Mouse (Mus musculus) liver, embryonic 15.5 days (tissue): ENCODE results near the gene Mast4. TPM values are rescaled to one million over a fixed set of nuclear protein-coding genes. Genes with fewer than 3 reads are reported as not detected.

Experiments
- ATAC-seq: fragments of 200-750 bp; cut with Nextera tagmentation; 2 replicates; pipeline ENCODE4 v1.8.0; 2017; ENCODE audit warnings: moderate number of reproducible peaks, mild to moderate bottlenecking, moderate library complexity; ENCODE audit not compliant: insufficient read depth
- H3K27ac ChIP-seq: fragments of 300-500 bp; sonication (generic); replicated peaks from 2 replicates; pipeline ENCODE4 v1.5.1; 2015; ENCODE audit warnings: mild to moderate bottlenecking, inconsistent platforms
- H3K27me3 ChIP-seq: fragments of 300-500 bp; sonication (generic); 2 replicates; pipeline ENCODE4 v1.6.1; 2015; ENCODE audit warnings: mild to moderate bottlenecking, inconsistent platforms
- H3K36me3 ChIP-seq: fragments of 300-500 bp; sonication (generic); replicated peaks from 2 replicates; pipeline ENCODE4 v1.6.1; 2015; ENCODE audit warnings: moderate library complexity, mild to moderate bottlenecking, inconsistent platforms
- H3K4me1 ChIP-seq: fragments of 300-500 bp; sonication (generic); replicated peaks from 2 replicates; pipeline ENCODE4 v1.6.1; 2015; ENCODE audit warnings: inconsistent platforms
- H3K4me2 ChIP-seq: fragments of 300-500 bp; sonication (generic); 2 replicates; pipeline ENCODE4 v1.6.1; 2015; ENCODE audit warnings: moderate library complexity, mild to moderate bottlenecking, inconsistent platforms
- H3K4me3 ChIP-seq: fragments of 300-500 bp; sonication (generic); replicated peaks from 2 replicates; pipeline ENCODE4 v1.5.1; 2015; ENCODE audit warnings: mild to moderate bottlenecking, inconsistent platforms
- H3K9ac ChIP-seq: fragments of 300-500 bp; sonication (generic); 2 replicates; pipeline ENCODE4 v1.6.1; 2015; ENCODE audit warnings: moderate library complexity, mild to moderate bottlenecking, inconsistent platforms
- H3K9me3 ChIP-seq: fragments of 300-500 bp; sonication (generic); replicated peaks from 2 replicates; pipeline ENCODE4 v1.6.1; 2016; ENCODE audit warnings: inconsistent platforms
- WGBS: fragments of 180-500 bp; shearing (Covaris S2); methylation state at CpG from one replicate; pipeline ENCODE4 v1.1.7; 2015; ENCODE audit warnings: mixed read lengths; ENCODE audit not compliant: insufficient replicate concordance; 5-methylcytosine and 5-hydroxymethylcytosine counted together
- polyA plus RNA-seq: library from polyadenylated mRNA; unstranded; fragments of >200 nt; fragmentation: Nextera tagmentation; extraction: Ambion mirVana; gene quantifications from 2 replicates; pipeline ENCODE4 v1.2.1, GENCODE M21; 2015

The Mast4 gene
- polyA plus RNA-seq, 1 experiment from 2014 or later, result 2.1 TPM

DNA sequence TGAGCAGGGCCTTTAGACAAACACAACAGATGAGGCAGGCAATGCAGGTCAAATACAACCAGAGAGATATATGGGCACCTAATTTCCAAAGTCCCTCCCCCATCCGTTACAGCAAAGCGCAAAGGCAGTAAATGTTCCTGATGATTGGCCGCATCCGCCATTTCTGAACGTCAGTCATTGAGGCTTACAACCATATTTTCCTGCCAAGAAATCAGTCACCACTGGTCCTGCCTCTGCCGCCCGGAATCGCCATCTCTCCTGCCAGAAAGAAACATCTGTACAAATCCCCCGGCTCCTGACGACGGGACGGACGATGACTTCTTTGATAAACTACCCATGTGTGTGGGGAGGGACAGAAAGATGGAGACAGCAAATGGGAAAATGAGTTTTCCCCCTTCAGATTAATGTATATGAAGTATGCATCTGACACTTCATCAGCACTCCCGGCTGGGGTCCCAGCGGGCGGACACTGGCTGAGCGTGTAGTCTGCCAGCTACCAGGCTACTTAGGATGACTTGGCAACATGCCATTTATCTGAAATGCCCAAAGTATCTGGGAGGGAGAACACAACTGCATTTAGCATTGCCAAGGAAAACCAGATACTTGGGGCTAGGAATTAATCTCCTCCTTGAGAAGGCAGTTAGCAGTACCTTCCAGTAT, 198.9 kb downstream of the Mast4 start:
- no peak for ATAC-seq
- no peak overlapping the region for H3K27ac ChIP-seq
- H3K27me3 ChIP-seq, result no peaks in the 10 kb centered on the region
- H3K4me1 ChIP-seq, result no peaks in the 10 kb centered on the region
- no peaks in the 10 kb centered on the region for H3K9me3 ChIP-seq
- H3K4me3 ChIP-seq, result no peak overlapping the region
- H3K36me3 ChIP-seq, result no peaks in the 10 kb centered on the region
- 85% methylated on average over 17 of the region's 17 CpGs for WGBS
- no peak overlapping the region for H3K4me2 ChIP-seq
- no peak overlapping the region for H3K9ac ChIP-seq

DNA sequence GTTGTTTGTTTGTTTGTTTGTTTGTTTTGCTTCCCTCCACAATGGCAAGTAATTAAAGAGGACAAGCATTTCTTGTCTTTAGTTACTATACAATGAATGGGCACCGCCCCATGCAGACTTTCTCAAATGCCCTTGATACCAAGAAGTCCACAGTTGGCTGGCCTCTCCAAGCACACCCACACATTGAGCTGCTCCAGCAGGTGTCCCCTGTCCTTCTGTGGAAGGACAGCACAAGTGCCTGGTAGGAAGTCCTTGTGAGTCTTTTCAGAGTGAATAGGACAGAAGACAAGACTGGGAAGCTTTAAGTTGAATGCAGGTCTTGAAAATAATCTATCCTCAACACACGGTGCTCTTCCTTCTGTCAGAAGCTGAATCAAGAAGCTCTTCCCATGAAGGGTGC, 202.5 kb downstream of the Mast4 start:
- Histone ChIP-seq H3K27ac (no peak overlapping the region), H3K27me3 (no peaks in the 10 kb centered on the region), H3K4me3 (no peak overlapping the region), H3K36me3 (no peaks in the 10 kb centered on the region), H3K4me1 (no peaks in the 10 kb centered on the region), H3K9ac (no peak overlapping the region), H3K9me3 (no peaks in the 10 kb centered on the region), H3K4me2 (no peak overlapping the region)
- 72% methylated on average over 2 of the region's 2 CpGs for WGBS
- no peak for ATAC-seq

DNA sequence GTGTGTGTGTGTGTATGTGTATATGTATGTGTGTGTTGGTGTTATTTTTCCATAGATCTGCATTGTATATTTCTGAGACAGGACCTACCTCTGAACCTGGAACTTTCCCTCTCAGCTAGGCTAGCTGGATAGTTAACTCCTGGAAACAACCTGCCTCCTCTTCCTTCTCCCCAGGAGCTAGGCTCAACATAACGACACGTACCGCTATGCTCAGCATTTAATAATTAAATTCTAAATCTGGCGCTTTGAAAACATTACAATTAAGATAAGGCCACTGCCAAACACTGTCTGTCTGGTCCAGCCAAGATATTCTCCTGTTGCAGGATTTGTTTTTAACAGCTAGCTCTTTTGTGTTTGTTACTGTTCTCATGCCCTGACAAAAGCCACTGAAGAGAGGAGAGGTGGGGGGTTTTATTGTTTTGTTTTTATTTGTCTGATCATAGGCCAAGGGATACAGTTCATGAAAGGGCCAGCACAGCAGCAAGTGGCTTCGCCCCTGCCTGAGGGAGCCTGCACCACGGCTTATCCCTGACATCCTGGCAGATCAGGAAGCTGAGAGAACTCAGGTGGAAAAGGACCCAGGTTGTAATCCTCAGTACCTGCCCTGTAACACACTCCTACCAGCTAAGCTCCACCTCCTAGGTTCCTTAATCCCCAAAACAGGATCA, 205.0 kb downstream of the Mast4 start:
- no peak for ATAC-seq
- H3K9ac ChIP-seq, result no peak overlapping the region
- H3K27me3 ChIP-seq, result no peaks in the 10 kb centered on the region
- no peak overlapping the region for H3K4me2 ChIP-seq
- H3K36me3 ChIP-seq, result no peaks in the 10 kb centered on the region
- no peak overlapping the region for H3K4me3 ChIP-seq
- H3K9me3 ChIP-seq, result no peaks in the 10 kb centered on the region
- H3K27ac ChIP-seq, result no peak overlapping the region
- 66% methylated on average over 6 of the region's 6 CpGs for WGBS
- H3K4me1 ChIP-seq, result no peaks in the 10 kb centered on the region

DNA sequence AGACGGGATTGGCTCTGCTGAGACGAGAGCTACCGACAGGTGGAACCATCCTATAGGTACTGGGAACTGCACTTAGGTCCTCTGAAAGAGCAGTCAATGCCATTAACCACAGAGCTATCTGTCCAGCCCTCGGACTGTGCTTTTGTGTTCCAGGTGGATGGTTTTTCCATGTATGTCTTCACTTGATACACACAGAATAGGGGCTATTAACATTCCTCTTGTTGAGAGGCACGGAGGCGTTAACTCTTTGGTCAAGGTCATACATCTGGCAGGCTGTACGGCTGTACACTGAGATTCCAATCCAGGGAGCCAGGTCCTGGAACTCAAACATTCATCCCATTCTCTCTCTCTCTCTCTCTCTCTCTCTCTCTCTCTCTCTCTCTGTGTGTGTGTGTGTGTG, 205.6 kb downstream of the Mast4 start:
- no peaks in the 10 kb centered on the region for H3K36me3 ChIP-seq
- H3K4me1 ChIP-seq, result no peaks in the 10 kb centered on the region
- H3K4me3 ChIP-seq, result no peak overlapping the region
- H3K9ac ChIP-seq, result no peak overlapping the region
- no peak for ATAC-seq
- no peaks in the 10 kb centered on the region for H3K9me3 ChIP-seq
- no peaks in the 10 kb centered on the region for H3K27me3 ChIP-seq
- WGBS, result 66% methylated on average over 7 of the region's 7 CpGs
- no peak overlapping the region for H3K27ac ChIP-seq
- H3K4me2 ChIP-seq, result no peak overlapping the region

DNA sequence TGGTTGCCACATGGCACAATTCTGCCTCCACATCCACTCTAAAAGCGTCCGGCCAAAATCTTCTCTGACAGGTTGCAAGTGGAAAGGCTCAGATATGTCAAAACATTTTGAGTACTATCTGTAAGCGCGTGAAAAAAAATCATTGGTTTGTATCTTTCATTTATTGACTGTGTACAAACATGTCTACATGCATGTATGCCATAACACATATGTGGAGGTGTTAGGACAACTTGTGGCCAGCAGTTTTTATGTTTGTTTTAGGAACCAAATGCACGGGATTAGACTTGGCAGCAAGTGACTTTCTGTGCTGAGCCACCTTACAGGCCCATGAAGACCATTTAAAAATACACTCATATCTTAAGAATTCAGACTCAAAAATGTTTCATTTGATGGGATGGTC, 206.7 kb downstream of the Mast4 start:
- Histone ChIP-seq H3K36me3 (no peaks in the 10 kb centered on the region), H3K4me3 (no peak overlapping the region), H3K9me3 (no peaks in the 10 kb centered on the region), H3K4me1 (no peaks in the 10 kb centered on the region), H3K4me2 (no peak overlapping the region), H3K27me3 (no peaks in the 10 kb centered on the region), H3K27ac (no peak overlapping the region), H3K9ac (no peak overlapping the region)
- no peak for ATAC-seq
- 71% methylated on average over 5 of the region's 5 CpGs for WGBS

DNA sequence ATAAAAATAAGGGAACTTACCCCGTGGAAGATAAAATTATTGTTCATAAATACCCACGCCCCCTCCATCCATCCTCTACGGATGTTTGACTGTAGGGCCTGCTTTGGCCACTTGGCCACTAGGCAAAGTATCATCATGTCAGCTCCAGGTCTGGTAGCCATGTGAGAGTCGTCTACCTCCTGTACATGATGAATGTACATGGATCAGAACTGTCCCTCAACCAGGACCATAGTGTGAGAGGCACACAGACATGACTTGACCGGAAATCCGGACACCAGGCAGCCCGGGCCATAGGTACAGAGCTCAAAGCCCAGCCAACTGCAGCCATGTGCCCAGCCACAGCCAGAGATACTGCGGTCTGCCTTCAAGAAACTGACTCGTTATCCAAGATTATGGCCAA, 210.6 kb downstream of the Mast4 start:
- no peaks in the 10 kb centered on the region for H3K36me3 ChIP-seq
- H3K4me2 ChIP-seq, result no peak overlapping the region
- 68% methylated on average over 9 of the region's 9 CpGs for WGBS
- no peak overlapping the region for H3K4me3 ChIP-seq
- H3K9ac ChIP-seq, result no peak overlapping the region
- H3K27me3 ChIP-seq, result no peaks in the 10 kb centered on the region
- ATAC-seq, result no peak
- H3K27ac ChIP-seq, result no peak overlapping the region
- no peaks in the 10 kb centered on the region for H3K4me1 ChIP-seq
- no peaks in the 10 kb centered on the region for H3K9me3 ChIP-seq

DNA sequence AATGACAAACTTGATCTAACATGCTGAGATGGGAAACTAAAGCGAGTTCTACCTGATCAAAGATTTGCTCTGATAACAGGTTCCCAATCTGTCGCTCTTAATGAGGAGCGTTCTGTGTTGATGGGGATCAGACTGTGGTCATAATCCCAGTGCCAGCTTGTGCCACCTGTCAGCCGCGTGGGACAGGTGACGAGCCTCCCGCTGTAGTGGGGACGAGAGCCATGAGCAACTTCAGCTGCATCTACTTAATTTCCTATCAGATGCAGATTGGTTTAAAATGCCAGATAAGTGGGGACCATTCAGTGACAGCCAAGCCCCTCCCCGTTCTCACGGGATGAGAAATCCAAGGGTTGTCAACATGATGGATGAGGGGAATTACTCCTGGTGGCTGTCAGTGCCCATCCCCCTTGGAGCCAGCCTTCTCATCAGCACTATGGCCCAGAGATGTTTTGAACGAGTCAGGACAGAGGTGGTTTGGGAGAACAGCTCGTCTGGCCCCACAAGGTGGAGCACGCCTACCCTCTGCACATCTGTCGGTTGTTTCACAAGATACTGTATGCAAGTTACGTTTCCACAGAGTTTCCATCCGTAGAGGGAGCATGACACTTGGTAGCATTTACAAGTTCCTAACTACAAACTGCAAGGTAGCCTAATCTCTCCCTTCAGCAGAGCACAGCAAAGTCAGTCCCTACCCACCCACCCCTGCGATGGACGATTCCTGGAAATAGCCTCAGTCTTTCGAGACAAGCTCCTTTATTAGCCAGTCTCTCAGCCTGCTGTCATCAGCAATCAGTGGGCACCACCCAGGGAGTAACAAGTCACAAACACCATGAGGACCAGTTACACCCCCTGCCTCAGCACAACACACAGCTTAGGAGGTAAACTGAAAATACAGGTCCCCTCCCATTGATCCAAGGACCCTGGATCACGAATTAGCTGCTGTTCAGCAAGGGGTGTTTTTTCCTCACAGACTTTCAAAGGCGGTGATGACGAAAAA, 212.2 kb downstream of the Mast4 start:
- Histone ChIP-seq H3K36me3 (no peaks in the 10 kb centered on the region), H3K27ac (no peak overlapping the region), H3K9ac (no peak overlapping the region), H3K4me1 (no peaks in the 10 kb centered on the region), H3K4me3 (no peak overlapping the region), H3K9me3 (no peaks in the 10 kb centered on the region), H3K27me3 (no peaks in the 10 kb centered on the region), H3K4me2 (no peak overlapping the region)
- WGBS, result 51% methylated on average over 22 of the region's 22 CpGs
- ATAC-seq, result no peak

DNA sequence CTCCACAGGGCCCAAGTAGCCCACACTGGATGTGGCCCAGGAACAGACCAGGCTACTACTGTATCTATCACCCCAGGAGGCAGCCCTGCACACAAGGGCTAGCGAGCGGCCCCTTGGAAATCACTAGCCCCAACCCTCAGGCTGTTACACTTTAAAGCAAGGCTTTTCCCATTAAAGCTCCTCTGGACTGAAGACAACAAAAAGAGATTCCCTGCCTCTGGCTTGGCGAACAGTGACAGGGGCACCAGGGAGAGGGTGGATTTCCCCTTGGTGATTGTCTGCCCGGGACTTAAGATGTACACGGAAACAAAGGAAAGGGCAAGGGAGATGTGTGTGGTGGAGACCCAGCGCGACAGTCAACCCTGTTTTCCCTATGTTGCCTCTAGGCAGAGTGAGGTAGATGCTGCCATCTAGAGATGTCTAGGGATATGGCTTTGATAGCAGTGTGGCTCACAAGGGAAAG, 213.6 kb downstream of the Mast4 start:
- Histone ChIP-seq H3K27ac (no peak overlapping the region), H3K4me2 (no peak overlapping the region)
- no peak for ATAC-seq

DNA sequence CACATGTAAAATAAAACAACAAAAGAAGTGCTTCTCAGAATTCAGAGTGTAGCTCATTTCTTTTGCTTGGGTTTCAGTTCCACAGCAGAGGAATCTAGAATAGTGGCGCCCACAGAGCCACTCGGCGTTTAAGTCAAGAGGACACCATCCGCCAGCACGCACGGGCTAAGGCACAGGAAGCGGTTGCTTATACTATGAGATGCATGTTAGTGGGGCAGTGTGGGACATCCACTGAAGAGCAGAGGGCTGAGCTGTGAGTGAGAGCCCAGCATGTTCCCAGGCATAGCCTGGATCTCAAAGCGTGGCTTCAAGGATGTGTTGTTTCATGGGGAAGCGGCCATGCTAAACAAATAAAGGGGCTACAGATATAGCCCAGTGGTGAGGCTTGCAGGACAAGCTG, 214.6 kb downstream of the Mast4 start:
- 74% methylated on average over 9 of the region's 9 CpGs for WGBS
- Histone ChIP-seq H3K9ac (no peak overlapping the region), H3K27ac (no peak overlapping the region), H3K4me2 (no peak overlapping the region), H3K4me3 (no peak overlapping the region), H3K4me1 (no peaks in the 10 kb centered on the region), H3K36me3 (no peaks in the 10 kb centered on the region), H3K27me3 (no peaks in the 10 kb centered on the region), H3K9me3 (no peaks in the 10 kb centered on the region)
- no peak for ATAC-seq

More for the DNA sequence above, 213.6 kb downstream of the Mast4 start:
- Histone ChIP-seq H3K36me3 (no peaks in the 10 kb centered on the region), H3K4me1 (no peaks in the 10 kb centered on the region), H3K4me3 (no peak overlapping the region), H3K9ac (no peak overlapping the region), H3K9me3 (no peaks in the 10 kb centered on the region), H3K27me3 (no peaks in the 10 kb centered on the region)
- 33% methylated on average over 7 of the region's 7 CpGs for WGBS

DNA sequence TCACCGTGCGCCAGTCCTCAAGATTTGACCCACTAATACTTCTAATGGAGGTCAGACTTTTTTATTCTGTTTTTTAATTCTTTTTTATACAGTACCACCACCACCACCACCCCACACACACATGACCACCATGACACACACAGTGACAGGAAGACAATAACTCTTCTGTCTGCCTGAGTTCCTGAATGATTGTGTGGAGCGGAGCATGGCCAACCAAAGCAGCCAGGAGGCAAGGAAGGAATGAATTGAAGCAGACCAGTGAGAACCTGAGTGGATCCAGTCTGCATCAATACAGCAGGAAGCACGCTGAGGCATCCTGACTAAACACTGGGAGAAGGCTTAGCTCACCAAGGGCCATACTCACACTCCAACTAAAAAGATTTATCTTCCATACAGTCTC, 219.2 kb downstream of the Mast4 start:
- 69% methylated on average over 4 of the region's 4 CpGs for WGBS
- H3K9me3 ChIP-seq, result no peaks in the 10 kb centered on the region
- H3K4me1 ChIP-seq, result no peaks in the 10 kb centered on the region
- no peak for ATAC-seq
- no peaks in the 10 kb centered on the region for H3K36me3 ChIP-seq
- H3K27me3 ChIP-seq, result no peaks in the 10 kb centered on the region
- no peak overlapping the region for H3K9ac ChIP-seq
- no peak overlapping the region for H3K4me2 ChIP-seq
- H3K4me3 ChIP-seq, result no peak overlapping the region
- no peak overlapping the region for H3K27ac ChIP-seq

DNA sequence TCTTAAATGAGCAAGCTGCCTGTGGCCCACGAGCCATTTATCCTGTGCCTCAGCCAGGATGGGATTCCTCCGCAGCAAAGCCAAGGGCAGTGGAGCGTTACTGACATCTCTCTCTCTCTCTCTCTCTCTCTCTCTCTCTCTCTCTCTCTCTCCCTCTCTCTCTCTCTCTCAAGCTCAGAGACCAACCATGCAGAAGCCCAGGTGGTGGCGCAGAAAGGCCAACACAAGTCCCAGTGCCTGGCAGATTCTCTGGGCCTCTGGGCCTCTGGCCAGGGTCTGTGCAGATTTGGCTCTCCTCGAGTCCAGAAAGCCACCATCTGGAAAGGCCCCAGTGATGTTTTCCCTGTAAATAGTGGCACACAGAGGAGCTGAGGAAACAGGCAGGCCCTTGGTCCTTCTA, 220.0 kb downstream of the Mast4 start:
- ATAC-seq, result no peak
- 60% methylated on average over 5 of the region's 5 CpGs for WGBS
- no peak overlapping the region for H3K4me3 ChIP-seq
- H3K27me3 ChIP-seq, result no peaks in the 10 kb centered on the region
- no peak overlapping the region for H3K9ac ChIP-seq
- no peaks in the 10 kb centered on the region for H3K4me1 ChIP-seq
- H3K9me3 ChIP-seq, result no peaks in the 10 kb centered on the region
- H3K36me3 ChIP-seq, result no peaks in the 10 kb centered on the region
- no peak overlapping the region for H3K27ac ChIP-seq
- no peak overlapping the region for H3K4me2 ChIP-seq
